Mouse (Mus musculus): ENCODE results near the gene Wdr74. TPM values are rescaled to one million over a fixed set of nuclear protein-coding genes. Genes with fewer than 3 reads are reported as not detected.

The Wdr74 gene
- polyA plus RNA-seq, 1 experiment, result 18.3 TPM

GRCm38 (mm10) chr19:8788521-8788920 is 52.9 kb downstream of the Wdr74 start:
- TF ChIP-seq CTCF (IDR thresholded peaks at IDR 0.05; ENCODE audit: control insufficient read depth, insufficient read depth, insufficient replicate concordance, low read depth, low read length), result no peak
- no peak for TF ChIP-seq POLR2A (IDR thresholded peaks at IDR 0.05; ENCODE audit: control insufficient read depth, low read depth, low read length)
- Histone ChIP-seq H3K4me1 (ENCODE audit: control insufficient read depth, insufficient read depth, low read length) (peaks cover 9% of the 10 kb centered on the region), H3K27me3 (ENCODE audit: control insufficient read depth, insufficient read depth, low read length) (no peaks in the 10 kb centered on the region), H3K36me3 (ENCODE audit: control insufficient read depth, insufficient read depth, low read length) (peaks cover under 1% of the 10 kb centered on the region; the same call in 1 of the 2 replicates), H3K27ac (ENCODE audit: control insufficient read depth, insufficient read depth, low read depth, low read length) (no peak overlapping the region), H3K4me3 (ENCODE audit: control insufficient read depth, low read depth, low read length) (no peak overlapping the region; the same call in 1 of the 2 replicates)

GRCm38 (mm10) chr19:8789171-8789570 is 53.5 kb downstream of the Wdr74 start:
- TF ChIP-seq POLR2A (IDR thresholded peaks at IDR 0.05; ENCODE audit: control insufficient read depth, low read depth, low read length) (no peak), CTCF (IDR thresholded peaks at IDR 0.05; ENCODE audit: control insufficient read depth, insufficient read depth, insufficient replicate concordance, low read depth, low read length) (no peak)
- H3K27ac ChIP-seq (ENCODE audit: control insufficient read depth, insufficient read depth, low read depth, low read length), result no peak overlapping the region
- H3K4me3 ChIP-seq (ENCODE audit: control insufficient read depth, low read depth, low read length), result no peak overlapping the region
- H3K27me3 ChIP-seq (ENCODE audit: control insufficient read depth, insufficient read depth, low read length), result no peaks in the 10 kb centered on the region
- H3K36me3 ChIP-seq (ENCODE audit: control insufficient read depth, insufficient read depth, low read length), result peaks cover 2% of the 10 kb centered on the region; the same call in 1 of the 2 replicates
- H3K4me1 ChIP-seq (ENCODE audit: control insufficient read depth, insufficient read depth, low read length), result peaks cover 9% of the 10 kb centered on the region

- H3K27ac ChIP-seq (ENCODE audit: control insufficient read depth, insufficient read depth, low read depth, low read length), result no peak overlapping the region
- peaks cover 9% of the 10 kb centered on the region for H3K4me1 ChIP-seq (ENCODE audit: control insufficient read depth, insufficient read depth, low read length)
- TF ChIP-seq POLR2A (IDR thresholded peaks at IDR 0.05; ENCODE audit: control insufficient read depth, low read depth, low read length), result no peak
- no peak for TF ChIP-seq CTCF (IDR thresholded peaks at IDR 0.05; ENCODE audit: control insufficient read depth, insufficient read depth, insufficient replicate concordance, low read depth, low read length)
- H3K36me3 ChIP-seq (ENCODE audit: control insufficient read depth, insufficient read depth, low read length), result peaks cover 3% of the 10 kb centered on the region; the same call in 1 of the 2 replicates
- no peaks in the 10 kb centered on the region for H3K27me3 ChIP-seq (ENCODE audit: control insufficient read depth, insufficient read depth, low read length)
- H3K4me3 ChIP-seq (ENCODE audit: control insufficient read depth, low read depth, low read length), result no peak overlapping the region
Measured at GRCm38 (mm10) chr19:8790171-8790570, 54.5 kb downstream of the Wdr74 start.

Other genes starting within 250 kb of the Wdr74 start
- gene Slc22a8, start 144.6 kb upstream of the Wdr74 start, polyA plus RNA-seq (2012; rRNA removed), result 0.04 and 0.05 TPM in 2 replicates
- gene Slc22a6, start 117.8 kb upstream of the Wdr74 start, polyA plus RNA-seq (2012; rRNA removed), result not detected in 2 replicates
- gene Chrm1, start 72.0 kb upstream of the Wdr74 start, polyA plus RNA-seq (2012; rRNA removed), result 0.58 and 0.99 TPM in 2 replicates
- 111 and 121 TPM in 2 replicates for gene Slc3a2, start 12.5 kb upstream of the Wdr74 start, polyA plus RNA-seq (2012; rRNA removed)
- gene 1700092M07Rik, start 4.9 kb downstream of the Wdr74 start, polyA plus RNA-seq (2012; rRNA removed), result 670 and 676 TPM in 2 replicates
- 61.5 and 62.8 TPM in 2 replicates for gene Stx5a, start 5.6 kb downstream of the Wdr74 start, polyA plus RNA-seq (2012; rRNA removed)
- gene Nxf1, start 21.2 kb downstream of the Wdr74 start, polyA plus RNA-seq (2012; rRNA removed), result 166 and 174 TPM in 2 replicates
- 15.8 and 17.0 TPM in 2 replicates for gene Tmem223, start 35.2 kb downstream of the Wdr74 start, polyA plus RNA-seq (2012; rRNA removed)
- gene Tmem179b, start 38.6 kb downstream of the Wdr74 start, polyA plus RNA-seq (2012; rRNA removed), result 29.7 and 30.8 TPM in 2 replicates
- gene Taf6l, start 50.6 kb downstream of the Wdr74 start, polyA plus RNA-seq (2012; rRNA removed), result 28.1 and 36.2 TPM in 2 replicates
- 38.4 and 48.4 TPM in 2 replicates for gene Polr2g, start 62.8 kb downstream of the Wdr74 start, polyA plus RNA-seq (2012; rRNA removed)
- 40.5 and 44.2 TPM in 2 replicates for gene Zbtb3, start 66.7 kb downstream of the Wdr74 start, polyA plus RNA-seq (2012; rRNA removed)
- gene Ttc9c, start 83.5 kb downstream of the Wdr74 start, polyA plus RNA-seq (2012; rRNA removed), result 6.8 and 7.9 TPM in 2 replicates
- 12.9 and 14.9 TPM in 2 replicates for gene Hnrnpul2, start 84.2 kb downstream of the Wdr74 start, polyA plus RNA-seq (2012; rRNA removed)
- gene AC129217.1, start 93.9 kb downstream of the Wdr74 start, polyA plus RNA-seq (2012; rRNA removed), result 0.64 and 1.9 TPM in 2 replicates
- gene Bscl2, start 101.6 kb downstream of the Wdr74 start, polyA plus RNA-seq (2012; rRNA removed), result 743 and 750 TPM in 2 replicates
- gene Gng3, start 103.4 kb downstream of the Wdr74 start, polyA plus RNA-seq (2012; rRNA removed), result 2.0 and 2.4 TPM in 2 replicates
- gene Lrrn4cl, start 114.9 kb downstream of the Wdr74 start, polyA plus RNA-seq (2012; rRNA removed), result 0.37 and 0.40 TPM in 2 replicates
- gene Ubxn1, start 135.7 kb downstream of the Wdr74 start, polyA plus RNA-seq (2012; rRNA removed), result 83.7 and 92.2 TPM in 2 replicates
- gene Uqcc3, start 145.1 kb downstream of the Wdr74 start, polyA plus RNA-seq (2012; rRNA removed), result 40.0 and 41.0 TPM in 2 replicates
- gene Lbhd1, start 147.9 kb downstream of the Wdr74 start, polyA plus RNA-seq (2012; rRNA removed), result 1.1 and 1.9 TPM in 2 replicates
- not detected in 2 replicates for gene Gm49403, start 148.1 kb downstream of the Wdr74 start, polyA plus RNA-seq (2012; rRNA removed)
- gene 1810009A15Rik, start 153.0 kb downstream of the Wdr74 start, polyA plus RNA-seq (2012; rRNA removed), result 48.2 and 48.4 TPM in 2 replicates
- 1.1 TPM in 1 of 2 replicates, not detected in the other for gene Gm49416, start 153.1 kb downstream of the Wdr74 start, polyA plus RNA-seq (2012; rRNA removed)
- gene Ints5, start 157.2 kb downstream of the Wdr74 start, polyA plus RNA-seq (2012; rRNA removed), result 6.6 and 6.7 TPM in 2 replicates
- 49.9 and 57.0 TPM in 2 replicates for gene Ganab, start 162.2 kb downstream of the Wdr74 start, polyA plus RNA-seq (2012; rRNA removed)
- gene B3gat3, start 184.5 kb downstream of the Wdr74 start, polyA plus RNA-seq (2012; rRNA removed), result 19.5 and 20.4 TPM in 2 replicates
- 11.6 and 13.7 TPM in 2 replicates for gene Rom1, start 193.5 kb downstream of the Wdr74 start, polyA plus RNA-seq (2012; rRNA removed)
- 4.9 and 5.7 TPM in 2 replicates for gene Eml3, start 193.7 kb downstream of the Wdr74 start, polyA plus RNA-seq (2012; rRNA removed)
- 14.0 and 14.5 TPM in 2 replicates for gene Mta2, start 206.0 kb downstream of the Wdr74 start, polyA plus RNA-seq (2012; rRNA removed)
- gene Tut1, start 218.0 kb downstream of the Wdr74 start, polyA plus RNA-seq (2012; rRNA removed), result 38.2 and 38.6 TPM in 2 replicates
- 442 and 506 TPM in 2 replicates for gene Eef1g, start 231.2 kb downstream of the Wdr74 start, polyA plus RNA-seq (2012; rRNA removed)